Mouse (Mus musculus): ENCODE results near the gene Lmntd1. TPM values are rescaled to one million over a fixed set of nuclear protein-coding genes. Genes with fewer than 3 reads are reported as not detected.

Gene Lmntd1
- polyA plus RNA-seq (2015; fragmentation: Nextera tagmentation; extraction: Ambion mirVana) = 10.9 and 16.8 TPM in 2 replicates

- H3K27me3 ChIP-seq (ENCODE audit: control insufficient read depth, insufficient read depth, low read length) = no peaks in the 10 kb centered on the region; the same call in 1 of the 2 replicates
- no peaks in the 10 kb centered on the region for H3K36me3 ChIP-seq (ENCODE audit: control insufficient read depth, insufficient read depth)
- no peak within 1 kb of the TSS for H3K4me3 ChIP-seq (ENCODE audit: low read length)
- H3K4me2 ChIP-seq (ENCODE audit: low read depth, low read length) = no peak within 1 kb of the TSS
- peaks cover 9% of the 10 kb centered on the region for H3K4me1 ChIP-seq (ENCODE audit: control insufficient read depth, insufficient read depth, low read length)
- H3K9me3 ChIP-seq (replicated peaks; ENCODE audit: control insufficient read depth, low read length) = no peaks in the 10 kb centered on the region
- no peak within 1 kb of the TSS for H3K9ac ChIP-seq (ENCODE audit: low read length)
- ATAC-seq (replicated peaks; ENCODE audit: extremely low read depth, insufficient read depth, low FRiP score) = 0 out of 2 replicates have a peak, but pooled peaks have one; percentile 15
- H3K27ac ChIP-seq (ENCODE audit: low read length) = no peak within 1 kb of the TSS
- WGBS = 65% methylated on average over 7 of the region's 7 CpGs
These were observed at the start of gene Lmntd1 for GRCm38 (mm10) chr6:145614219-145614618. Gene Lmntd1, minus strand, starts transcription at chr6:145614319.

- H3K4me1 ChIP-seq (ENCODE audit: control insufficient read depth, insufficient read depth, low read length) = no peaks in the 10 kb centered on the region
- no peak overlapping the region for H3K4me3 ChIP-seq (ENCODE audit: low read length)
- no peaks in the 10 kb centered on the region for H3K27me3 ChIP-seq (ENCODE audit: control insufficient read depth, insufficient read depth, low read length)
- no peak for ATAC-seq (replicated peaks; ENCODE audit: extremely low read depth, insufficient read depth, low FRiP score)
- no peaks in the 10 kb centered on the region for H3K36me3 ChIP-seq (ENCODE audit: control insufficient read depth, insufficient read depth)
- H3K9ac ChIP-seq (ENCODE audit: low read length) = no peak overlapping the region
- H3K9me3 ChIP-seq (replicated peaks; ENCODE audit: control insufficient read depth, low read length) = peaks cover 2% of the 10 kb centered on the region; the same call in 1 of the 2 replicates
- 70% methylated on average over 11 of the region's 11 CpGs for WGBS
- H3K27ac ChIP-seq (ENCODE audit: low read length) = no peak overlapping the region
- H3K4me2 ChIP-seq (ENCODE audit: low read depth, low read length) = no peak overlapping the region
These were observed 46.8 kb upstream of the Lmntd1 start for GRCm38 (mm10) chr6:145660943-145661342.

GRCm38 (mm10) chr6:145659116-145659515 lies 45.0 kb upstream of the Lmntd1 start:
- no peak overlapping the region for H3K9ac ChIP-seq (ENCODE audit: low read length)
- no peaks in the 10 kb centered on the region for H3K4me1 ChIP-seq (ENCODE audit: control insufficient read depth, insufficient read depth, low read length)
- H3K4me3 ChIP-seq (ENCODE audit: low read length) = no peak overlapping the region
- no peaks in the 10 kb centered on the region for H3K36me3 ChIP-seq (ENCODE audit: control insufficient read depth, insufficient read depth)
- no peaks in the 10 kb centered on the region for H3K27me3 ChIP-seq (ENCODE audit: control insufficient read depth, insufficient read depth, low read length)
- no peak overlapping the region for H3K27ac ChIP-seq (ENCODE audit: low read length)
- H3K9me3 ChIP-seq (replicated peaks; ENCODE audit: control insufficient read depth, low read length) = peaks cover 5% of the 10 kb centered on the region; the same call in 1 of the 2 replicates
- WGBS = 63% methylated on average over 6 of the region's 6 CpGs
- H3K4me2 ChIP-seq (ENCODE audit: low read depth, low read length) = no peak overlapping the region
- no peak for ATAC-seq (replicated peaks; ENCODE audit: extremely low read depth, insufficient read depth, low FRiP score)

GRCm38 (mm10) chr6:145656740-145657591 lies 42.8 kb upstream of the Lmntd1 start:
- H3K27ac ChIP-seq (ENCODE audit: low read length) = no peak overlapping the region
- H3K4me2 ChIP-seq (ENCODE audit: low read depth, low read length) = no peak overlapping the region
- H3K27me3 ChIP-seq (ENCODE audit: control insufficient read depth, insufficient read depth, low read length) = no peaks in the 10 kb centered on the region
- ATAC-seq (replicated peaks; ENCODE audit: extremely low read depth, insufficient read depth, low FRiP score) = no peak
- 70% methylated on average over 15 of the region's 15 CpGs for whole genome bisulfite sequencing
- no peaks in the 10 kb centered on the region for H3K36me3 ChIP-seq (ENCODE audit: control insufficient read depth, insufficient read depth)
- no peaks in the 10 kb centered on the region for H3K4me1 ChIP-seq (ENCODE audit: control insufficient read depth, insufficient read depth, low read length)
- peaks cover 5% of the 10 kb centered on the region; the same call in 1 of the 2 replicates for H3K9me3 ChIP-seq (replicated peaks; ENCODE audit: control insufficient read depth, low read length)
- no peak overlapping the region for H3K4me3 ChIP-seq (ENCODE audit: low read length)
- H3K9ac ChIP-seq (ENCODE audit: low read length) = no peak overlapping the region

GRCm38 (mm10) chr6:145655678-145656077 lies 41.6 kb upstream of the Lmntd1 start:
- no peaks in the 10 kb centered on the region for H3K4me1 ChIP-seq (ENCODE audit: control insufficient read depth, insufficient read depth, low read length)
- WGBS = 72% methylated on average over 1 of the region's 1 CpGs
- H3K27ac ChIP-seq (ENCODE audit: low read length) = no peak overlapping the region
- H3K9me3 ChIP-seq (replicated peaks; ENCODE audit: control insufficient read depth, low read length) = peaks cover 6% of the 10 kb centered on the region; the same call in 1 of the 2 replicates
- H3K36me3 ChIP-seq (ENCODE audit: control insufficient read depth, insufficient read depth) = no peaks in the 10 kb centered on the region
- H3K4me2 ChIP-seq (ENCODE audit: low read depth, low read length) = no peak overlapping the region
- no peak overlapping the region for H3K9ac ChIP-seq (ENCODE audit: low read length)
- H3K27me3 ChIP-seq (ENCODE audit: control insufficient read depth, insufficient read depth, low read length) = no peaks in the 10 kb centered on the region
- no peak overlapping the region for H3K4me3 ChIP-seq (ENCODE audit: low read length)
- no peak for ATAC-seq (replicated peaks; ENCODE audit: extremely low read depth, insufficient read depth, low FRiP score)

- Histone ChIP-seq H3K27ac (ENCODE audit: low read length) (no peak overlapping the region), H3K9ac (ENCODE audit: low read length) (no peak overlapping the region), H3K4me2 (ENCODE audit: low read depth, low read length) (no peak overlapping the region), H3K4me1 (ENCODE audit: control insufficient read depth, insufficient read depth, low read length) (no peaks in the 10 kb centered on the region), H3K4me3 (ENCODE audit: low read length) (no peak overlapping the region), H3K36me3 (ENCODE audit: control insufficient read depth, insufficient read depth) (no peaks in the 10 kb centered on the region), H3K9me3 (replicated peaks; ENCODE audit: control insufficient read depth, low read length) (peaks cover 7% of the 10 kb centered on the region; the same call in 1 of the 2 replicates), H3K27me3 (ENCODE audit: control insufficient read depth, insufficient read depth, low read length) (no peaks in the 10 kb centered on the region)
- ATAC-seq (replicated peaks; ENCODE audit: extremely low read depth, insufficient read depth, low FRiP score) = no peak
- WGBS = 73% methylated on average over 8 of the region's 8 CpGs
These were observed 40.1 kb upstream of the Lmntd1 start for GRCm38 (mm10) chr6:145654062-145654836.

GRCm38 (mm10) chr6:145653626-145654025 lies 39.5 kb upstream of the Lmntd1 start:
- no peak overlapping the region for H3K4me2 ChIP-seq (ENCODE audit: low read depth, low read length)
- no peaks in the 10 kb centered on the region for H3K4me1 ChIP-seq (ENCODE audit: control insufficient read depth, insufficient read depth, low read length)
- 81% methylated on average over 5 of the region's 5 CpGs for WGBS
- H3K27me3 ChIP-seq (ENCODE audit: control insufficient read depth, insufficient read depth, low read length) = no peaks in the 10 kb centered on the region
- no peak overlapping the region; the same call in 1 of the 2 replicates for H3K9ac ChIP-seq (ENCODE audit: low read length)
- H3K27ac ChIP-seq (ENCODE audit: low read length) = no peak overlapping the region
- H3K9me3 ChIP-seq (replicated peaks; ENCODE audit: control insufficient read depth, low read length) = peaks cover 7% of the 10 kb centered on the region; the same call in 1 of the 2 replicates
- ATAC-seq (replicated peaks; ENCODE audit: extremely low read depth, insufficient read depth, low FRiP score) = no peak
- H3K36me3 ChIP-seq (ENCODE audit: control insufficient read depth, insufficient read depth) = no peaks in the 10 kb centered on the region
- H3K4me3 ChIP-seq (ENCODE audit: low read length) = no peak overlapping the region

- ATAC-seq (replicated peaks; ENCODE audit: extremely low read depth, insufficient read depth, low FRiP score) = no peak
- Histone ChIP-seq H3K4me3 (ENCODE audit: low read length) (no peak overlapping the region), H3K9me3 (replicated peaks; ENCODE audit: control insufficient read depth, low read length) (peaks cover 7% of the 10 kb centered on the region; the same call in 1 of the 2 replicates), H3K4me1 (ENCODE audit: control insufficient read depth, insufficient read depth, low read length) (no peaks in the 10 kb centered on the region), H3K27me3 (ENCODE audit: control insufficient read depth, insufficient read depth, low read length) (no peaks in the 10 kb centered on the region), H3K36me3 (ENCODE audit: control insufficient read depth, insufficient read depth) (no peaks in the 10 kb centered on the region), H3K27ac (ENCODE audit: low read length) (no peak overlapping the region), H3K4me2 (ENCODE audit: low read depth, low read length) (no peak overlapping the region), H3K9ac (ENCODE audit: low read length) (no peak overlapping the region)
- 82% methylated on average over 5 of the region's 5 CpGs for WGBS
These were observed 38.9 kb upstream of the Lmntd1 start for GRCm38 (mm10) chr6:145652986-145653385.

Data from heart, embryonic 16.5 days (tissue).